In the genomic region with DNA sequence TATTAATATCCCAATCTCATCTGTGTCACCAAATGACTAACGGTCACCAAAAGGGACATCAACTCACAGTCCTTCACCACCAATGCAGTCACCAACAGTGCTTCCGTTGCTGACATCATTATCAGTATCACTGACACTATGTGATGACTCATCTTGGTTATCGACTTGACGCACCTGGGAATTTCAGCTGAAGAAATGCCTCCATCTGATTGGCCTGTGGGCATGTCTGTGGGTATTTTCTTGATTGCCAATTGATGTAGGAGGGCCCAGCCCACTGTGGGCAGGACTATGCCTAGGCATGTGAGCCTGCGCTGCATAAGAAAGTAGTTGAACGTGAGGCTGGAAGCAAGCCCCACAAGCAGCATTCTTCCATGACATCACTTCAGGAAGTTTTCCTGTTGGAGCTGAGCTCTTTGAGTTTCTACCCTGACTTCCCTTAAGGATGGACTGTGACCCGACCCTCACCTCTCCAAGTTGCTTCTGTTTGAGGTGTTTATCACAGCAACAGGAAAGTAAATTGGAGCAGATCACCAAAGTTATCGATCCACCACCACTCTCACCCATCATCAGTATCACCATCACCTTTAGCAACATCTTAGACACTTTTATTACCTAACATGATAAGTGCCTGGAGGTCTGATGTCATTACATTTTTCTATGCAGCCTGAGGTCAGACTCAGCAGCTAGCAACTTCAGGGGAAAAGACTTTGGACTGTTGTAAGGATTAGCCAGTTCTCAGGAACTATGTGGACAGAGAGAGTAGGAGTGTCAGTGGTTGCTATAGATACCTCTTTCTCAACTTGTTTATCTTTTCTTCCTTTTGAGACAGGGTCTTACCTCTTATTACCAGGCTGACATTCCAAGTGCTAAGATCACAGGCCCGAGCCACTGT, we compare ENCODE assay signal across 29 mouse cellular contexts. TPM values are rescaled to one million over a fixed set of nuclear protein-coding genes. Genes with fewer than 3 reads are reported as not detected.
A peak's percentile ranks its signal among the peaks of the same experiment; 100 is the strongest.
DNase-seq lines count a peak whose midpoint lies in the region; ATAC-seq and TF ChIP-seq lines count a peak whose summit lies in the region.
"Had no signal": no experiment of that assay in that cellular context is flagged by ENCODE, and none has a peak within 500 bp of the region (broad histone marks: within the 10 kb centered on the region; RNA-seq: fewer than 3 reads in every experiment).

No protein-coding gene starts in this region.

- no peak for DNase-seq in hindbrain, postnatal 0 days (ENCODE audit: low spot score)
- no peak for DNase-seq in hindbrain, embryonic 10.5 days (ENCODE audit: low spot score)
- DNase-seq in kidney, postnatal 4 days = no peak
- no peak for DNase-seq in frontal cortex, adult 2 months (ENCODE audit: extremely low spot score in 1 of 2, low spot score in 1 of 2)
- DNase-seq in layer of hippocampus, postnatal 10 days (ENCODE audit: low spot score in 2 of 2) = no peak
- DNase-seq: adrenal gland, postnatal 36 days; cerebellum, adult 2 months; cerebellum, postnatal 25 days; gastrocnemius, postnatal 14 days; heart, postnatal 10 days; kidney, postnatal 25 days; lung, embryonic 14.5 days; midbrain, embryonic 14.5 days had no signal

- WGBS in hindbrain, postnatal 0 days = 88% methylated on average over 9 of the region's 9 CpGs
- 87% methylated on average over 9 of the region's 9 CpGs for WGBS in hindbrain, embryonic 10.5 days
- WGBS in intestine, embryonic 15.5 days = 58% methylated on average over 9 of the region's 9 CpGs
- 58% methylated on average over 9 of the region's 9 CpGs for WGBS in liver, embryonic 16.5 days (ENCODE audit: insufficient replicate concordance)

- H3K36me3 ChIP-seq in hindbrain, postnatal 0 days (ENCODE audit: insufficient read depth, low read length) = no peaks in the 10 kb centered on the region
- H3K36me3 ChIP-seq in hindbrain, embryonic 10.5 days = no peaks in the 10 kb centered on the region
- H3K36me3 ChIP-seq in intestine, embryonic 15.5 days = no peaks in the 10 kb centered on the region
- no peaks in the 10 kb centered on the region for H3K36me3 ChIP-seq in liver, embryonic 16.5 days (ENCODE audit: control insufficient read depth, insufficient read depth)
- H3K36me3 ChIP-seq: embryonic facial prominence, embryonic 12.5 days; forebrain, embryonic 12.5 days; heart, embryonic 12.5 days; limb, embryonic 13.5 days had no signal

- H3K27ac ChIP-seq in hindbrain, postnatal 0 days = 0 out of 2 replicates have a peak overlapping the region, but pooled peaks have one; percentile 15
- H3K27ac ChIP-seq in hindbrain, embryonic 10.5 days = no peak overlapping the region
- peak overlapping the region; percentile 33; the same call in 1 of the 2 replicates for H3K27ac ChIP-seq in brown adipose tissue, adult 24 weeks (replicated peaks; ENCODE audit: low read depth, low read length)
- H3K27ac ChIP-seq in intestine, embryonic 15.5 days = no peak overlapping the region
- H3K27ac ChIP-seq in liver, embryonic 16.5 days (ENCODE audit: low read length) = no peak overlapping the region
- H3K27ac ChIP-seq: embryonic facial prominence, embryonic 12.5 days; forebrain, embryonic 12.5 days; limb, embryonic 13.5 days had no signal

- no peaks in the 10 kb centered on the region for H3K9me3 ChIP-seq in hindbrain, postnatal 0 days (ENCODE audit: low read length)
- no peaks in the 10 kb centered on the region for H3K9me3 ChIP-seq in hindbrain, embryonic 10.5 days
- H3K9me3 ChIP-seq in intestine, embryonic 15.5 days = no peaks in the 10 kb centered on the region
- H3K9me3 ChIP-seq in liver, embryonic 16.5 days (replicated peaks; ENCODE audit: control insufficient read depth, low read length) = no peaks in the 10 kb centered on the region
- H3K9me3 ChIP-seq: embryonic facial prominence, embryonic 12.5 days; forebrain, embryonic 12.5 days; heart, embryonic 12.5 days; limb, embryonic 13.5 days; megakaryocyte, embryonic 14.5 days had no signal

- no peak overlapping the region for H3K9ac ChIP-seq in hindbrain, postnatal 0 days (replicated peaks; ENCODE audit: low read length)
- H3K9ac ChIP-seq in intestine, embryonic 15.5 days = no peak overlapping the region
- no peak overlapping the region for H3K9ac ChIP-seq in liver, embryonic 16.5 days (ENCODE audit: low read depth, low read length)
- H3K9ac ChIP-seq: embryonic facial prominence, embryonic 12.5 days; forebrain, embryonic 12.5 days; heart, embryonic 12.5 days; limb, embryonic 13.5 days; lung, embryonic 14.5 days had no signal

- H3K4me1 ChIP-seq in hindbrain, postnatal 0 days (ENCODE audit: insufficient read depth, low read length) = no peaks in the 10 kb centered on the region
- peaks cover 25% of the 10 kb centered on the region for H3K4me1 ChIP-seq in hindbrain, embryonic 10.5 days (replicated peaks)
- H3K4me1 ChIP-seq in brown adipose tissue, adult 24 weeks (ENCODE audit: control insufficient read depth, insufficient read depth, insufficient read length, low read length) = peaks cover 12% of the 10 kb centered on the region
- 0 out of 2 replicates have a peak, but pooled peaks cover 10% of the 10 kb centered on the region for H3K4me1 ChIP-seq in intestine, embryonic 15.5 days (replicated peaks)
- H3K4me1 ChIP-seq in liver, embryonic 16.5 days (ENCODE audit: control insufficient read depth, low read depth, low read length) = no peaks in the 10 kb centered on the region

- no peaks in the 10 kb centered on the region for H3K27me3 ChIP-seq in hindbrain, postnatal 0 days (ENCODE audit: insufficient read depth, low read length)
- no peaks in the 10 kb centered on the region for H3K27me3 ChIP-seq in hindbrain, embryonic 10.5 days (ENCODE audit: insufficient read depth, poor library complexity, severe bottlenecking)
- no peaks in the 10 kb centered on the region for H3K27me3 ChIP-seq in intestine, embryonic 15.5 days (replicated peaks)
- H3K27me3 ChIP-seq in liver, embryonic 16.5 days (ENCODE audit: control insufficient read depth, insufficient read depth, low read depth, low read length) = no peaks in the 10 kb centered on the region
- H3K27me3 ChIP-seq: embryonic facial prominence, embryonic 12.5 days; forebrain, embryonic 12.5 days; limb, embryonic 13.5 days had no signal

- no peak overlapping the region for H3K4me3 ChIP-seq in hindbrain, postnatal 0 days (ENCODE audit: low read length)
- no peak overlapping the region for H3K4me3 ChIP-seq in hindbrain, embryonic 10.5 days
- H3K4me3 ChIP-seq in brown adipose tissue, adult 24 weeks (ENCODE audit: insufficient read depth, low read depth, low read length) = no peak overlapping the region
- H3K4me3 ChIP-seq in intestine, embryonic 15.5 days (replicated peaks) = no peak overlapping the region
- no peak overlapping the region for H3K4me3 ChIP-seq in liver, embryonic 16.5 days (ENCODE audit: low read depth, low read length)
- H3K4me3 ChIP-seq: embryonic facial prominence, embryonic 12.5 days; forebrain, embryonic 12.5 days; heart, embryonic 12.5 days; limb, embryonic 13.5 days; megakaryocyte, embryonic 14.5 days had no signal

- no peak for ATAC-seq in hindbrain, postnatal 0 days
- ATAC-seq in intestine, embryonic 15.5 days = peak; percentile 81
- 0 out of 2 replicates have a peak, but pooled peaks have one; percentile 24 for ATAC-seq in liver, embryonic 16.5 days (ENCODE audit: low read depth)
- ATAC-seq: inflammation-experienced regulatory T-cells, adult 6 months had no signal

- no peak for TF ChIP-seq CTCF in hindbrain, postnatal 0 days (IDR thresholded peaks at IDR 0.05; ENCODE audit: low read depth)

- H3K4me2 ChIP-seq in hindbrain, postnatal 0 days (ENCODE audit: low read depth, low read length) = no peak overlapping the region
- no peak overlapping the region for H3K4me2 ChIP-seq in intestine, embryonic 15.5 days (replicated peaks)
- no peak overlapping the region for H3K4me2 ChIP-seq in liver, embryonic 16.5 days (ENCODE audit: low read depth, low read length)
- H3K4me2 ChIP-seq: embryonic facial prominence, embryonic 12.5 days; forebrain, embryonic 12.5 days; heart, embryonic 12.5 days; limb, embryonic 13.5 days; lung, embryonic 14.5 days had no signal

RNA-seq across cellular contexts. Expression of gene Slco2b1, which starts 39.4 kb away (rescaled TPM):
- 14.3 and 16.5 TPM in 2 replicates for total RNA-seq in hindbrain, postnatal 0 days (2014; rRNA removed)
- polyA plus RNA-seq in hindbrain, postnatal 0 days (2015; fragmentation: Nextera tagmentation; extraction: Ambion mirVana) = 6.8 and 7.0 TPM in 2 replicates
- 2.3 and 3.5 TPM in 2 replicates for polyA plus RNA-seq in hindbrain, embryonic 10.5 days (2016; fragmentation: Nextera tagmentation; extraction: Ambion mirVana)
- polyA plus RNA-seq in brown adipose tissue, adult 24 weeks (2012; ENCODE audit: insufficient read depth, insufficient read length, missing spikeins) = 8.4 and 9.7 TPM in 2 replicates
- polyA plus RNA-seq in intestine, embryonic 15.5 days (2015; fragmentation: Nextera tagmentation; extraction: Ambion mirVana) = 2.7 and 3.1 TPM in 2 replicates
- 0.53 and 0.58 TPM in 2 replicates for polyA plus RNA-seq in liver, embryonic 16.5 days (2015; fragmentation: Nextera tagmentation; extraction: Ambion mirVana)
- polyA plus RNA-seq in frontal cortex, adult 2 months (2012; rRNA removed) = 12.3 and 16.5 TPM in 2 replicates
- 10 to 100 TPM; 14.8 to 15.4 TPM for total RNA-seq in layer of hippocampus, postnatal 10 days (2021)
- polyA plus RNA-seq: inflammation-experienced regulatory T-cells, adult 6 months had no signal

RNA-seq across cellular contexts. Expression of gene Tpbgl, which starts 44.9 kb away (rescaled TPM):
- total RNA-seq in hindbrain, postnatal 0 days (2014; rRNA removed) = 6.4 and 7.9 TPM in 2 replicates
- polyA plus RNA-seq in hindbrain, postnatal 0 days (2015; fragmentation: Nextera tagmentation; extraction: Ambion mirVana) = 2.3 and 2.9 TPM in 2 replicates
- 0.59 and 0.81 TPM in 2 replicates for polyA plus RNA-seq in hindbrain, embryonic 10.5 days (2016; fragmentation: Nextera tagmentation; extraction: Ambion mirVana)
- 4.5 TPM in 2 replicates for polyA plus RNA-seq in brown adipose tissue, adult 24 weeks (2012; ENCODE audit: insufficient read depth, insufficient read length, missing spikeins)
- 1.3 and 1.4 TPM in 2 replicates for polyA plus RNA-seq in intestine, embryonic 15.5 days (2015; fragmentation: Nextera tagmentation; extraction: Ambion mirVana)
- polyA plus RNA-seq in liver, embryonic 16.5 days (2015; fragmentation: Nextera tagmentation; extraction: Ambion mirVana) = 0.39 and 0.47 TPM in 2 replicates
- 7.9 and 9.3 TPM in 2 replicates for polyA plus RNA-seq in frontal cortex, adult 2 months (2012; rRNA removed)
- 1 to 10 TPM; 2.9 to 3.3 TPM for total RNA-seq in layer of hippocampus, postnatal 10 days (2021)

RNA-seq across cellular contexts. Expression of gene Olfr520, which starts 58.3 kb away (rescaled TPM):
- not detected in 2 replicates for total RNA-seq in hindbrain, postnatal 0 days (2014; rRNA removed)
- not detected in 2 replicates for polyA plus RNA-seq in hindbrain, postnatal 0 days (2015; fragmentation: Nextera tagmentation; extraction: Ambion mirVana)
- polyA plus RNA-seq in hindbrain, embryonic 10.5 days (2016; fragmentation: Nextera tagmentation; extraction: Ambion mirVana) = not detected in 2 replicates
- polyA plus RNA-seq in brown adipose tissue, adult 24 weeks (2012; ENCODE audit: insufficient read depth, insufficient read length, missing spikeins) = not detected in 2 replicates
- not detected in 2 replicates for polyA plus RNA-seq in intestine, embryonic 15.5 days (2015; fragmentation: Nextera tagmentation; extraction: Ambion mirVana)
- polyA plus RNA-seq in liver, embryonic 16.5 days (2015; fragmentation: Nextera tagmentation; extraction: Ambion mirVana) = not detected in 2 replicates
- 0.06 TPM in 1 of 2 replicates, not detected in the other for polyA plus RNA-seq in frontal cortex, adult 2 months (2012; rRNA removed)
- total RNA-seq in layer of hippocampus, postnatal 10 days (2021) = not detected
- total RNA-seq: adrenal gland, postnatal 36 days; left cerebral cortex, postnatal 25 days had no signal
- polyA plus RNA-seq: cerebellum, adult 2 months; embryonic facial prominence, embryonic 12.5 days; forebrain, embryonic 12.5 days; heart, embryonic 12.5 days; hindbrain, embryonic 11.5 days; inflammation-experienced regulatory T-cells, adult 6 months; kidney, embryonic 14.5 days; limb, embryonic 13.5 days; lung, embryonic 14.5 days; midbrain, embryonic 14.5 days; neural tube, embryonic 11.5 days; small intestine, adult 2 months; stomach, embryonic 16.5 days; thymus, postnatal 0 days had no signal

Comparison
In these comparisons a context has a peak if more than half of its experiments do, and no peak if none do; other contexts are left out.
1. H3K27ac ChIP-seq: peak in hindbrain, postnatal 0 days (single experiment) and brown adipose tissue, adult 24 weeks (single experiment); none in hindbrain, embryonic 10.5 days (single experiment), intestine, embryonic 15.5 days (single experiment) and liver, embryonic 16.5 days (single experiment).